Mouse (Mus musculus) midbrain, postnatal 0 days (tissue): ENCODE measurements around the gene Stim1. TPM values are rescaled to one million over a fixed set of nuclear protein-coding genes. Genes with fewer than 3 reads are reported as not detected.

Experiments used
- ATAC-seq: fragments of 200-750 bp; cut with Nextera tagmentation; 2 replicates; pipeline ENCODE4 v1.8.0; 2017; ENCODE audit warnings: moderate number of reproducible peaks, mild to moderate bottlenecking, moderate TSS enrichment, moderate library complexity; ENCODE audit not compliant: low FRiP score
- DNase-seq: peaks from one replicate; pipeline ENCODE4 v3.0.0-alpha.2; 2015; ENCODE audit warnings: low spot score
- H3K27ac ChIP-seq: fragments of 300-500 bp; sonication (generic); 2 replicates; pipeline ENCODE4 v1.5.1; 2014; ENCODE audit warnings: low read depth, mild to moderate bottlenecking, low read length, mixed read lengths
- H3K27me3 ChIP-seq: fragments of 300-500 bp; sonication (generic); 2 replicates; pipeline ENCODE4 v1.6.1; 2014; ENCODE audit warnings: low read length, control low read depth, mixed read lengths; ENCODE audit not compliant: insufficient read depth
- H3K36me3 ChIP-seq: fragments of 300-500 bp; sonication (generic); 2 replicates; pipeline ENCODE4 v1.6.1; 2014; ENCODE audit warnings: low read length, control low read depth, mixed read lengths; ENCODE audit not compliant: insufficient read depth
- H3K4me1 ChIP-seq: fragments of 300-500 bp; sonication (generic); 2 replicates; pipeline ENCODE4 v1.6.1; 2014; ENCODE audit warnings: mild to moderate bottlenecking, control low read depth, antibody characterized with exemption, low read length, mixed read lengths; ENCODE audit not compliant: insufficient read depth
- H3K4me2 ChIP-seq: fragments of 300-500 bp; sonication (generic); 2 replicates; pipeline ENCODE4 v1.6.1; 2014; ENCODE audit warnings: low read depth, mild to moderate bottlenecking, low read length, mixed read lengths; ENCODE audit not compliant: poor library complexity, severe bottlenecking
- H3K4me3 ChIP-seq: fragments of 300-500 bp; sonication (generic); 2 replicates; pipeline ENCODE4 v1.5.1; 2014; ENCODE audit warnings: low read depth, mild to moderate bottlenecking, low read length, moderate library complexity
- H3K9ac ChIP-seq: fragments of 300-500 bp; sonication (generic); replicated peaks from 2 replicates; pipeline ENCODE4 v1.6.1; 2014; ENCODE audit warnings: mild to moderate bottlenecking, low read length, moderate library complexity, mixed read lengths; ENCODE audit not compliant: poor library complexity, severe bottlenecking
- H3K9me3 ChIP-seq: fragments of 300-500 bp; sonication (generic); 2 replicates; pipeline ENCODE4 v1.6.1; 2016; ENCODE audit warnings: low read length, control low read depth
- CTCF ChIP-seq: IDR thresholded peaks from 2 replicates; pipeline ENCODE4 v1.5.1; 2016; ENCODE audit warnings: antibody characterized with exemption, mild to moderate bottlenecking
- WGBS: fragments of 180-500 bp; shearing (Covaris S2); extraction: QIAGEN DNeasy Blood & Tissue Kit; methylation state at CpG from one replicate; pipeline ENCODE4 v1.1.7; 2014; 5-methylcytosine and 5-hydroxymethylcytosine counted together
- polyA plus RNA-seq: library from polyadenylated mRNA; unstranded; fragments of >200 nt; fragmentation: Nextera tagmentation; extraction: Ambion mirVana; gene quantifications from 2 replicates; pipeline ENCODE4 v1.2.1, GENCODE M21; 2015
- total RNA-seq: library from RNA; depleted of rRNA; stranded (reverse); fragments of >200 nt; gene quantifications from 2 replicates; pipeline ENCODE4 v1.2.3, GENCODE M21; 2014

The Stim1 gene
- total and polyA plus RNA-seq, 2 experiments from 2014 or later: 17.1 to 30.7 TPM

GRCm38 (mm10) chr7:102444301-102444700 lies 176.7 kb downstream of the Stim1 start:
- no peak for TF ChIP-seq CTCF
- H3K4me1 ChIP-seq: no peaks in the 10 kb centered on the region
- no peaks in the 10 kb centered on the region for H3K9me3 ChIP-seq
- H3K4me2 ChIP-seq: no peak overlapping the region
- no peak for ATAC-seq
- H3K27me3 ChIP-seq: no peaks in the 10 kb centered on the region
- no peak overlapping the region for H3K9ac ChIP-seq
- no peak for DNase-seq
- WGBS: 86% methylated on average over 2 of the region's 2 CpGs
- H3K36me3 ChIP-seq: peaks cover 5% of the 10 kb centered on the region; the same call in 1 of the 2 replicates
- no peak overlapping the region for H3K27ac ChIP-seq
- H3K4me3 ChIP-seq: no peak overlapping the region

- Histone ChIP-seq H3K27me3 (no peaks in the 10 kb centered on the region), H3K4me1 (no peaks in the 10 kb centered on the region), H3K9ac (no peak overlapping the region), H3K36me3 (peaks cover 11% of the 10 kb centered on the region; the same call in 1 of the 2 replicates), H3K9me3 (no peaks in the 10 kb centered on the region), H3K4me2 (no peak overlapping the region), H3K4me3 (no peak overlapping the region), H3K27ac (no peak overlapping the region)
- DNase-seq (no peak), ATAC-seq (no peak)
- TF ChIP-seq CTCF: no peak
- WGBS: 94% methylated on average over 9 of the region's 9 CpGs
Observed at GRCm38 (mm10) chr7:102446438-102446837, 178.8 kb downstream of the Stim1 start.

DNA sequence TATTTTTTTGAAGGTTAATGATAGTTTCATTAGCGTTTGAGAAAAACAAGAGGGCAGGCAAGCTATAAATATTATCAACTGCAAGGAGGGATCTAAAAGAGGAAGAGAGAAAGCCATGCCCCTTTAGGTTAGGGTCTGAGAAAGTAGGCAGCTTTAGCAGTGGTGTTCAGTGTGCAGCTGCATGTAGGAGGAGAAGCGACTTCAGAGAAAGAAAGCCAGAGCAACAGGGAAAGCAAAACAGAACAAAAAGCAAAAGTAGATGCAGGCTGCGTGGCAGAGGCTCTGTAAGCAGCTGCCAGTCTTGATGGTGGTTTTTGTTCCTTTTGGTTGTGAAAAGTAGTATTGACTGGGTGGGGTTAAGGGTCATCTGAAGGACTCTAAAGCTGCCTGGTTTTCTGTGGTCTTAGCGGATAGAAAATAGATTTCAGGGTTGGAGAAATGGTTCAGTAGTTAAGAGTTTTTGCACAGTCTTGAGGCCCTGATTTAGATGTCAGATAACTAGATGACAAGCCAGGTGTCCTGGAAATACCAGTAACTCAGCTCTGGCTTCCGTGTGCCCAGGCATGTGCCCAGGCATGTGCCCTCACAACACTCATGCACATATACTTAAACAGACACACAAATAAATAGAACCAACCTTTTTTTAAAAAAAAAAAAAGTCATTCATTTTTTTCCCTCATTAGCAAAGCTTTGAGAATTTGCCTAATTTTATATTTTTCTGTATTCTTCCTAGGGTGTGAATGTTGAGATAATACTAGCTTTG lies 191.2 kb downstream of the Stim1 start:
- Histone ChIP-seq H3K4me1 (no peaks in the 10 kb centered on the region), H3K9ac (no peak overlapping the region), H3K36me3 (peaks cover 42% of the 10 kb centered on the region), H3K4me2 (no peak overlapping the region), H3K4me3 (no peak overlapping the region), H3K9me3 (no peaks in the 10 kb centered on the region), H3K27ac (no peak overlapping the region), H3K27me3 (no peaks in the 10 kb centered on the region)
- no peak for TF ChIP-seq CTCF
- DNase-seq (no peak), ATAC-seq (no peak)
- 75% methylated on average over 5 of the region's 5 CpGs for WGBS

- H3K36me3 ChIP-seq: peaks cover 40% of the 10 kb centered on the region
- 84% methylated on average over 8 of the region's 8 CpGs for WGBS
- no peak for ATAC-seq
Observed at GRCm38 (mm10) chr7:102467566-102467965, 200.0 kb downstream of the Stim1 start.

DNA sequence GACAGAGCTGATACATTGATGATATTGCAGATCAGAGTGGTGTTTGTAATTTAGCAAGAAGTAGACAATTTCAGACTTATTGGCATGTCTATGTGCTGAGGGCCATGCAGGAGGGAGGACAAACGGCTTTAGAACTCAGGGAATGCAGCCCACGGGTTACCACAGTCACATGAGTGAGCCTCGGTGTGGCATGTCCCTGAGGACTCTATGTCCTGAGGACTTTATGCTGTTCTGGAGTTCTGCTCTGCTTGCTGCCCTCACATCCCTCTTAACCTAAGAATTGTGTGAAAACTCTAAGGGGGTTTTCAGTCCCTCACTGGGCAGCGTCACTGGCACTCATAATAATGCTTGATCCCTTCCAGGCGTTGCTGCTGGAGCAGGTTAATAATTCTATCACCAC lies 205.1 kb downstream of the Stim1 start:
- no peaks in the 10 kb centered on the region for H3K27me3 ChIP-seq
- no peak overlapping the region for H3K4me2 ChIP-seq
- no peaks in the 10 kb centered on the region for H3K4me1 ChIP-seq
- no peak for ATAC-seq
- H3K36me3 ChIP-seq: peaks cover 11% of the 10 kb centered on the region
- no peak for DNase-seq
- no peak overlapping the region for H3K27ac ChIP-seq
- TF ChIP-seq CTCF: no peak
- no peak overlapping the region for H3K9ac ChIP-seq
- no peaks in the 10 kb centered on the region for H3K9me3 ChIP-seq
- no peak overlapping the region for H3K4me3 ChIP-seq
- 70% methylated on average over 5 of the region's 5 CpGs for WGBS

More at GRCm38 (mm10) chr7:102467566-102467965, 200.0 kb downstream of the Stim1 start:
- Histone ChIP-seq H3K9ac (no peak overlapping the region), H3K4me1 (no peaks in the 10 kb centered on the region), H3K4me2 (no peak overlapping the region), H3K4me3 (no peak overlapping the region), H3K27ac (no peak overlapping the region), H3K27me3 (no peaks in the 10 kb centered on the region), H3K9me3 (no peaks in the 10 kb centered on the region)
- no peak for DNase-seq
- TF ChIP-seq CTCF: no peak

DNA sequence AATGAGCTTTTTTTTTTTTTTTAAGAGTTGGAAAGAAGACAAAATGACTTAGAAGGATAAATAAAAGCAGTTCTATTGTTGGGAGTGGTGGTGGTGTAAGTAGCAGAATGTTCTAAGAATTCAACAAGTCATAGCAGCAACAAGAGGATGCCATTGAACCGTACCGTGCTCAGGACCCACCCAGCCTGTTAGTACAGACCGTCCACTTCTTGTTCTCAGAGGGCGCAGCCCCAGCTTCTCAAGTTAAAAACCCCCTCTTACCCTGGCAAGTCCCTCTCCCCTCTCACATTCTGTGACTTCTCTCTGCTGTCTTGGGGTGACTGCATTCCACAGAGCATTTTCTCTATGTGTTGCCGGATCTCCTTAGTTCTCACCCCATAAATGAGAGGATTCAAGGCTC lies 209.0 kb downstream of the Stim1 start:
- no peak for TF ChIP-seq CTCF
- no peak for DNase-seq
- Histone ChIP-seq H3K4me3 (no peak overlapping the region), H3K27me3 (no peaks in the 10 kb centered on the region), H3K9ac (no peak overlapping the region), H3K9me3 (no peaks in the 10 kb centered on the region), H3K4me1 (no peaks in the 10 kb centered on the region), H3K36me3 (no peaks in the 10 kb centered on the region), H3K27ac (no peak overlapping the region), H3K4me2 (no peak overlapping the region)
- 98% methylated on average over 5 of the region's 5 CpGs for WGBS
- ATAC-seq: no peak
